Mouse (Mus musculus): ENCODE measurements at regions not wholly inside any gene's neighbourhood (a gene's known extent, or its start where the extent isn't known, plus 50 kb on each side); places are given as distances from the start of the nearest gene placed in this dataset.

- TF ChIP-seq CTCF (IDR thresholded peaks at IDR 0.05; ENCODE audit: borderline replicate concordance, control insufficient read depth, extremely low read depth, insufficient read depth, low read length, poor library complexity) (no peak), POLR2A (IDR thresholded peaks at IDR 0.05; ENCODE audit: control insufficient read depth, extremely low read depth, insufficient read depth, low read length, poor library complexity) (no peak)
Measured at GRCm38 (mm10) chr16:31570311-31571139, 92.7 kb upstream of the Dlg1 start.
